ENCODE assay signal across 7 mouse cellular contexts in the genomic region with DNA sequence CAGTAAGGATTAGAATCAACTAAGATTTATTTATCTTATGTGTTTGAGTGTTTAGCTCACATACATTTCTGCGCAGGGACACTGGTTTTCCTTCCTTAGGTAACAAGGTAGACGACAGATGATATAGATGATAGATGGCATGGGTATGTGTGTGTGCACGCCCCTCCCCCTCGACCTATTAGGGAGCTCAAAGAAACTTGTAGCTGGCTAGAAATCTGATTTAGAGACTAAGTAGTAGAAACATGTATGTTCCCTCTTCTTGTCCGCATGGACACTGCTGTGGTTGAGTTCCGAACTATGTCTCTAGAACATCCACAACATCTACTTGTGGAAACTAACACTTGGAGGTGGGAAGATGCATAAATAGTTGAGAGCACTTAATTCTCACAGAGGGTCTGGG. TPM values are rescaled to one million over a fixed set of nuclear protein-coding genes. Genes with fewer than 3 reads are reported as not detected.
DNase-seq lines count a peak whose midpoint lies in the region; ATAC-seq and TF ChIP-seq lines count a peak whose summit lies in the region.

No protein-coding gene starts in this region.

- H3K4me1 ChIP-seq in lung, embryonic 15.5 days: no peaks in the 10 kb centered on the region
- no peaks in the 10 kb centered on the region for H3K4me1 ChIP-seq in embryonic fibroblast, embryonic 13.5 days (ENCODE audit: control insufficient read depth, insufficient read depth, low read length)
- no peaks in the 10 kb centered on the region for H3K4me1 ChIP-seq in intestine, postnatal 0 days (replicated peaks; ENCODE audit: control insufficient read depth, insufficient read depth, low read length)
- no peaks in the 10 kb centered on the region for H3K4me1 ChIP-seq in olfactory bulb, adult 2 months (ENCODE audit: control insufficient read depth, insufficient read depth, low read length)

- H3K9me3 ChIP-seq in lung, embryonic 15.5 days: no peaks in the 10 kb centered on the region
- H3K9me3 ChIP-seq in intestine, postnatal 0 days (ENCODE audit: control insufficient read depth): no peaks in the 10 kb centered on the region

- no peaks in the 10 kb centered on the region for H3K27me3 ChIP-seq in lung, embryonic 15.5 days
- H3K27me3 ChIP-seq in intestine, postnatal 0 days (replicated peaks; ENCODE audit: control insufficient read depth, insufficient read depth, low read length): no peaks in the 10 kb centered on the region

- TF ChIP-seq POLR2A in embryonic fibroblast, embryonic 13.5 days (IDR thresholded peaks at IDR 0.05; ENCODE audit: low read depth, low read length): no peak
- TF ChIP-seq POLR2A in olfactory bulb, adult 2 months (IDR thresholded peaks at IDR 0.05; ENCODE audit: insufficient read depth, low read depth, low read length): no peak

- no peak overlapping the region for H3K27ac ChIP-seq in lung, embryonic 15.5 days
- H3K27ac ChIP-seq in embryonic fibroblast, embryonic 13.5 days (ENCODE audit: insufficient read depth, low read length): no peak overlapping the region
- H3K27ac ChIP-seq in intestine, postnatal 0 days (ENCODE audit: low read depth, low read length): no peak overlapping the region
- no peak overlapping the region for H3K27ac ChIP-seq in olfactory bulb, adult 2 months (ENCODE audit: insufficient read depth, low read depth, low read length)

- 56% methylated on average over 6 of the region's 6 CpGs for WGBS in lung, embryonic 15.5 days
- 58% methylated on average over 6 of the region's 6 CpGs for WGBS in intestine, postnatal 0 days
- 65% methylated on average over 6 of the region's 6 CpGs for WGBS in olfactory bulb, adult 2 months

- TF ChIP-seq CTCF in embryonic fibroblast, embryonic 13.5 days (IDR thresholded peaks at IDR 0.05; ENCODE audit: borderline replicate concordance, insufficient read depth, low read length): no peak
- TF ChIP-seq CTCF in intestine, postnatal 0 days (IDR thresholded peaks at IDR 0.05; ENCODE audit: low read depth): no peak
- TF ChIP-seq CTCF in olfactory bulb, adult 2 months (IDR thresholded peaks at IDR 0.05; ENCODE audit: insufficient read depth, low read depth, low read length): no peak

- ATAC-seq in lung, embryonic 15.5 days (ENCODE audit: borderline replicate concordance, extremely low read depth, low FRiP score, low TSS enrichment): no peak; the same call in 1 of the 2 replicates
- ATAC-seq in intestine, postnatal 0 days: no peak

- H3K4me2 ChIP-seq in lung, embryonic 15.5 days: peak overlapping the region; percentile 55
- H3K4me2 ChIP-seq in intestine, postnatal 0 days (replicated peaks; ENCODE audit: low read depth): peak overlapping the region; percentile 71

- DNase-seq in lung, postnatal 4 days: no peak
- no peak for DNase-seq in layer of hippocampus, adult 18-20 months (ENCODE audit: low spot score in 2 of 2)
- DNase-seq in c-Kit-positive CD71-positive TER-119-positive erythroid progenitor cells, embryonic 14.5 days (ENCODE audit: low spot score): no peak

- H3K36me3 ChIP-seq in lung, embryonic 15.5 days: no peaks in the 10 kb centered on the region
- no peaks in the 10 kb centered on the region for H3K36me3 ChIP-seq in intestine, postnatal 0 days (ENCODE audit: control insufficient read depth, insufficient read depth)

- H3K4me3 ChIP-seq in lung, embryonic 15.5 days: peak overlapping the region; percentile 52
- H3K4me3 ChIP-seq in embryonic fibroblast, embryonic 13.5 days (ENCODE audit: insufficient read depth, low read length): peak overlapping the region; percentile 57
- peak overlapping the region; percentile 40 for H3K4me3 ChIP-seq in intestine, postnatal 0 days (ENCODE audit: low read depth, low read length)
- peak overlapping the region; percentile 33 for H3K4me3 ChIP-seq in olfactory bulb, adult 2 months (ENCODE audit: insufficient read depth, low read depth, low read length)

- no peak overlapping the region for H3K9ac ChIP-seq in lung, embryonic 15.5 days
- H3K9ac ChIP-seq in intestine, postnatal 0 days (ENCODE audit: low read depth, low read length): no peak overlapping the region

RNA-seq across cellular contexts. Expression of gene Usp27x, which starts 46.5 kb away (rescaled TPM):
- 0.81 and 0.93 TPM in 2 replicates for polyA plus RNA-seq in lung, embryonic 15.5 days (2015; fragmentation: Nextera tagmentation; extraction: Ambion mirVana)
- 4.5 and 4.6 TPM in 2 replicates for polyA plus RNA-seq in embryonic fibroblast, embryonic 13.5 days (2011; ENCODE audit: insufficient read length, low read depth, missing spikeins)
- polyA plus RNA-seq in intestine, postnatal 0 days (2015; fragmentation: Nextera tagmentation; extraction: Ambion mirVana): 0.20 and 0.34 TPM in 2 replicates
- polyA plus RNA-seq in olfactory bulb, adult 2 months (2012; ENCODE audit: insufficient read depth, insufficient read length, low replicate concordance, missing spikeins): not detected in 2 replicates
- 10 to 100 TPM; 16.6 to 17.1 TPM for total RNA-seq in layer of hippocampus, adult 18-20 months (2021)
